14 mouse cellular contexts compared by ENCODE assay signal in genomic region chr4:123927961-123928360, GRCm38 (mm10). TPM values are rescaled to one million over a fixed set of nuclear protein-coding genes. Genes with fewer than 3 reads are reported as not detected.
DNase-seq lines count a peak whose midpoint lies in the region; ATAC-seq lines count a peak whose summit lies in the region.
"Had no signal": no experiment of that assay in that cellular context is flagged by ENCODE, and none has a peak within 500 bp of the region (broad histone marks: within the 10 kb centered on the region; RNA-seq: fewer than 3 reads in every experiment).

No protein-coding gene starts in this region.

- H3K9ac ChIP-seq in intestine, embryonic 16.5 days (ENCODE audit: low read depth, low read length) = no peak overlapping the region
- H3K9ac ChIP-seq: hindbrain, embryonic 14.5 days; lung, embryonic 15.5 days had no signal

- no peak overlapping the region for H3K4me2 ChIP-seq in intestine, embryonic 16.5 days (ENCODE audit: low read depth, low read length)
- H3K4me2 ChIP-seq: hindbrain, embryonic 14.5 days; lung, embryonic 15.5 days had no signal

- no peaks in the 10 kb centered on the region for H3K27me3 ChIP-seq in intestine, embryonic 16.5 days (replicated peaks; ENCODE audit: control insufficient read depth, insufficient read depth, low read length)
- H3K27me3 ChIP-seq: lung, embryonic 15.5 days; Patski had no signal

- no peaks in the 10 kb centered on the region for H3K4me1 ChIP-seq in intestine, embryonic 16.5 days (ENCODE audit: control insufficient read depth, insufficient read depth, low read length)
- H3K4me1 ChIP-seq: lung, embryonic 15.5 days had no signal

- no peaks in the 10 kb centered on the region for H3K9me3 ChIP-seq in intestine, embryonic 16.5 days (ENCODE audit: control insufficient read depth, low read length)
- H3K9me3 ChIP-seq: lung, embryonic 15.5 days had no signal

- H3K4me3 ChIP-seq in intestine, embryonic 16.5 days (ENCODE audit: low read length) = no peak overlapping the region
- H3K4me3 ChIP-seq: erythroblast, embryonic 14.5 days; lung, embryonic 15.5 days had no signal

- H3K27ac ChIP-seq in intestine, embryonic 16.5 days (ENCODE audit: low read length) = no peak overlapping the region
- H3K27ac ChIP-seq: hindbrain, embryonic 14.5 days; lung, embryonic 15.5 days had no signal

- peaks cover 18% of the 10 kb centered on the region for H3K36me3 ChIP-seq in intestine, embryonic 16.5 days (ENCODE audit: control insufficient read depth, insufficient read depth, low read length)

- DNase-seq in kidney, postnatal 14 days = peak; percentile 45
- no peak for DNase-seq in kidney, adult 11 months
- peak; percentile 69 for DNase-seq in MEL-GATA-1-ER (ENCODE audit: extremely low read depth, low read depth)
- DNase-seq in right cerebral cortex, postnatal 4 days = no peak
- DNase-seq in adrenal gland, postnatal 14 days = no peak
- DNase-seq: cerebellum, postnatal 10 days had no signal

- peak; percentile 55; the same call in 1 of the 2 replicates for ATAC-seq in intestine, embryonic 16.5 days
- ATAC-seq in megakaryocyte progenitor cell, adult 5-6 weeks (replicated peaks; ENCODE audit: poor library complexity) = peak; percentile 99
- ATAC-seq: Patski had no signal

RNA-seq across cellular contexts. Expression of gene 4930535I16Rik, which starts 10.1 kb away (rescaled TPM):
- polyA plus RNA-seq in intestine, embryonic 16.5 days (2015; fragmentation: Nextera tagmentation; extraction: Ambion mirVana) = not detected in 2 replicates
- total RNA-seq in megakaryocyte progenitor cell, adult 5-6 weeks (2015) = not detected in 2 replicates
- not detected in 2 replicates for total RNA-seq in megakaryocyte progenitor cell, adult 5-6 weeks (2017)
- total RNA-seq in adrenal gland, postnatal 14 days (2021) = not detected in 2 replicates
- total RNA-seq: adrenal gland, postnatal 4 days; layer of hippocampus, postnatal 14 days had no signal
- polyA plus RNA-seq: erythroblast, embryonic 14.5 days; hindbrain, embryonic 14.5 days; lung, embryonic 15.5 days had no signal

RNA-seq across cellular contexts. Expression of gene Rragc, which starts 10.7 kb away (rescaled TPM):
- polyA plus RNA-seq in intestine, embryonic 16.5 days (2015; fragmentation: Nextera tagmentation; extraction: Ambion mirVana) = 52.2 and 52.5 TPM in 2 replicates
- total RNA-seq in megakaryocyte progenitor cell, adult 5-6 weeks (2015) = 33.7 and 42.3 TPM in 2 replicates
- total RNA-seq in megakaryocyte progenitor cell, adult 5-6 weeks (2017) = 35.7 and 37.0 TPM in 2 replicates
- total RNA-seq in adrenal gland, postnatal 14 days (2021) = 80.1 and 83.2 TPM in 2 replicates

RNA-seq across cellular contexts. Expression of gene Mycbp, which starts 23.3 kb away (rescaled TPM):
- 98.0 and 99.7 TPM in 2 replicates for polyA plus RNA-seq in intestine, embryonic 16.5 days (2015; fragmentation: Nextera tagmentation; extraction: Ambion mirVana)
- total RNA-seq in megakaryocyte progenitor cell, adult 5-6 weeks (2015) = 44.8 and 49.6 TPM in 2 replicates
- total RNA-seq in megakaryocyte progenitor cell, adult 5-6 weeks (2017) = 31.0 and 34.5 TPM in 2 replicates
- total RNA-seq in adrenal gland, postnatal 14 days (2021) = 44.8 and 45.6 TPM in 2 replicates

Comparison
In these comparisons a context has a peak if more than half of its experiments do, and no peak if none do; other contexts are left out.
1. DNase-seq: peak in kidney, postnatal 14 days (single experiment) and MEL-GATA-1-ER (single experiment); none in kidney, adult 11 months (single experiment), right cerebral cortex, postnatal 4 days (single experiment) and adrenal gland, postnatal 14 days (single experiment).